Mouse (Mus musculus): ENCODE measurements around the gene Npas2.

DNA sequence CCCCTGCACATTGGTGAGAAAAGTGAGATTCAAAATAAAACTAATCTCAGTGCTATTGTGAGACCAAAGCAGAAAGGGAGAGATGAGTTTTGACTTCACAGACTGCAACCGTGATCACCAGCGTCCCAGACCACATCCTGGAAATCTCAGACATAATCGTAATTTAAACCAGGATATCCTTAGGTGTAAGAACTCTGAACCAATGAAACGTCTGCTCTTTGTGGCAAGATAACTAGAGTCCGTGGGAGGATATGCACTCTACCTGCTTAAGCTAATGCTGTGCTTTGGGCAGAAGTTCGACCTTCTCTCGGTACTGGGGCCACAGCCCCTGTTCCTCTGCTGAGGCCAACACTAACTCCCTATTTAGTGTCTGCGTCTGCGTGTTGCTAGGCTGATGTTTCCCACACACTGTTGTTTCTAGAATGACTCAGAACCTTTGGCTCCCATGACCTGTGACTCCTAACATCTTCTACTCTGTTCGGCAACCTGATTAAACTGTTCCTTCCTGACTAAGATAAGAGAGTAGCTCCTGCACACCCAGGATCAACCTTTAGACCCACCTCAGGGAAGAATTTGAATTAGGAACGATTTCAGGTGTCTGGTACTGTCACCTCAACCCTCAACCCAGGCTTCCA is 41.4 kb downstream of the Npas2 start:
- TF ChIP-seq CTCF (IDR thresholded peaks at IDR 0.05; ENCODE audit: extremely low read depth, insufficient read depth, insufficient read length, insufficient replicate concordance) (no peak), POLR2A (IDR thresholded peaks at IDR 0.05; ENCODE audit: low read depth, low read length) (no peak)

Data from spleen, adult 2 months (tissue).